Mouse (Mus musculus): ENCODE measurements around the gene Otub2.

DNA sequence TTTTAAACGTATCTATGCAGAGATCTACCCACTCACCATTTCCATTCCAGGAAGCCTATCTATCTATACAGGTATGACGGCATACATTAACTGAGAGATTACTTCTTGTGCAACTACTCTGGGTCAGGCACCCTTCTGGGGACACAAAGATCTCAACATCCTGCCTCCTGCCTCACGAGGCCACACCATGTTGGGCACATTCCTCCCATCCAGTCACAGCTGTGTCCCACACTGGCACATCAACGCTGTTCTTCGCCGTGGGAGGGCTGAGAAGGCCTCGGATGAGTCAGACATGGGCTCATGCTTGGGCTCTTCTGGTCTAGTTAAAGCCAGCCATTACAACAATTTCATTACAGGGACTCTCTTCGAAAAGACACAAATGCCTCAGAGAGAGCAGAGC, 41.5 kb upstream of the Otub2 start:
- TF ChIP-seq CTCF (IDR thresholded peaks at IDR 0.05; ENCODE audit: borderline replicate concordance, control insufficient read depth, extremely low read depth, insufficient read depth, low read length, poor library complexity), result no peak
- TF ChIP-seq POLR2A (IDR thresholded peaks at IDR 0.05; ENCODE audit: control insufficient read depth, extremely low read depth, insufficient read depth, low read length, poor library complexity), result no peak
